Mouse (Mus musculus): ENCODE results near the gene Acsl3.

GRCm38 (mm10) chr1:78624352-78624751, 33.3 kb upstream of the Acsl3 start:
- no peak for TF ChIP-seq POLR2A (IDR thresholded peaks at IDR 0.05; ENCODE audit: insufficient read depth, low read depth, low read length)
- TF ChIP-seq CTCF (IDR thresholded peaks at IDR 0.05; ENCODE audit: insufficient read depth, low read depth, low read length) = no peak
